Mouse (Mus musculus) G1E (cell line): ENCODE results near the gene Zfp622.

Source experiments
- CTCF ChIP-seq: IDR thresholded peaks from 2 replicates; pipeline ENCODE4 v1.5.1; 2012; ENCODE audit warnings: low read depth, low read length, inconsistent platforms, mixed read lengths
- GATA1 ChIP-seq: IDR thresholded peaks from 2 replicates; pipeline ENCODE4 v1.6.1; 2012; ENCODE audit warnings: borderline replicate concordance, low read length, inconsistent platforms, mixed read lengths
- GATA2 ChIP-seq: IDR thresholded peaks from 2 replicates; pipeline ENCODE4 v1.6.1; 2012; ENCODE audit warnings: low read depth, low read length, inconsistent platforms, borderline replicate concordance
- TAL1 ChIP-seq: conservative IDR thresholded peaks from 2 replicates; pipeline ENCODE4 v1.6.1; 2012; ENCODE audit warnings: low read depth, low read length, inconsistent platforms, mixed read lengths

GRCm38 (mm10) chr15:26015979-26016665, 32.0 kb downstream of the Zfp622 start:
- no peak for TF ChIP-seq CTCF
- no peak for TF ChIP-seq TAL1
- TF ChIP-seq GATA1, result no peak
- TF ChIP-seq GATA2, result no peak
